ENCODE assay signal across 7 mouse cellular contexts in the genomic region with DNA sequence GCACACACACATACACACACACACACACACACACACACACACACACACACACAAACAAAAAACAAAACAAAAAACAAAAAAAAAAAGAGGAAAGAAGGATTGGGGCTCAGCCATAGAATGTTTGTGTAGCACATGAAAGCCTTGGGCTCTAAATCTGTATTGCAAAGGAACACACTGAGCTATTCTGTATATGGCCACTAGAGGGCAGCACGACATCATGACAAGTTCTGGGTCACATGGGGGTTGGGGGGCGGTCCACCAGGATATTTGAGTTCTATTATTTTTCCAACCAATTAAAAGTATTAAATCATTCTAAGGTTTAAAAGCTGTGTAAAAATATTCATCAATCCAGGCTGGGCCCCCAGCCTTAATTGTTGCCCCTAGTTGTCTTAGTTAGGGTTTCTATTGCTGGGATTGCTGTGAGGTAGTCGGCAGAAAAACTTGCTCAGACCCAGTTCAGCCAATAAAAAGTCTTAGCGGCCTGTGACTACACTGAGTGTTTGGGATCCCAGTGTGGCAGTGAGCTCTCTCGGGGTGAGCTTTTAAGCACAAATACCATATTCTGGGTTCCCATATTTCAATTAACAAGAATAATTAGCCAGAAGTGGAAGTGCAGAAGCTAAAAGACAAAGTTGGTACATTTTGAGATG. TPM values are rescaled to one million over a fixed set of nuclear protein-coding genes. Genes with fewer than 3 reads are reported as not detected.
A peak's percentile ranks its signal among the peaks of the same experiment; 100 is the strongest.
DNase-seq lines count a peak whose midpoint lies in the region; ATAC-seq and TF ChIP-seq lines count a peak whose summit lies in the region.

No protein-coding gene starts in this region.

- H3K4me3 ChIP-seq in hindbrain, postnatal 0 days (ENCODE audit: low read length): no peak overlapping the region

- TF ChIP-seq CTCF in hindbrain, postnatal 0 days (IDR thresholded peaks at IDR 0.05; ENCODE audit: low read depth): peak; percentile 94

- no peaks in the 10 kb centered on the region for H3K9me3 ChIP-seq in hindbrain, postnatal 0 days (ENCODE audit: low read length)

- H3K9ac ChIP-seq in hindbrain, postnatal 0 days (replicated peaks; ENCODE audit: low read length): no peak overlapping the region

- H3K4me1 ChIP-seq in hindbrain, postnatal 0 days (ENCODE audit: insufficient read depth, low read length): no peaks in the 10 kb centered on the region

- H3K36me3 ChIP-seq in hindbrain, postnatal 0 days (ENCODE audit: insufficient read depth, low read length): no peaks in the 10 kb centered on the region

- H3K4me2 ChIP-seq in hindbrain, postnatal 0 days (ENCODE audit: low read depth, low read length): peak overlapping the region; percentile 33; the same call in 1 of the 2 replicates

- DNase-seq in T-cell, adult 2 months (ENCODE audit: low spot score): peak; percentile 51
- DNase-seq in cerebellum, adult 9-10 months: peak; percentile 31
- peak; percentile 90 for DNase-seq in hindbrain, postnatal 0 days (ENCODE audit: low spot score)
- DNase-seq in left cerebral cortex, adult 18-20 months (ENCODE audit: low spot score in 2 of 2): peak; percentile 62 to 80
- DNase-seq in skeletal muscle tissue, adult 2 months (ENCODE audit: low read depth, low spot score): peak; percentile 63

- peak; percentile 95 for ATAC-seq in frontal cortex, adult (ENCODE audit: low TSS enrichment)
- peak; percentile 74; the same call in 1 of the 2 replicates for ATAC-seq in hindbrain, postnatal 0 days
- peak; percentile 76 for ATAC-seq in megakaryocyte-erythroid progenitor cell, adult 5-6 weeks (replicated peaks; ENCODE audit: low FRiP score, low TSS enrichment, poor library complexity, severe bottlenecking)

- 21% methylated on average over 5 of the region's 5 CpGs for WGBS in hindbrain, postnatal 0 days

- H3K27me3 ChIP-seq in hindbrain, postnatal 0 days (ENCODE audit: insufficient read depth, low read length): no peaks in the 10 kb centered on the region

- H3K27ac ChIP-seq in hindbrain, postnatal 0 days: no peak overlapping the region

RNA-seq across cellular contexts. Expression of a gene that starts 16.0 kb away (rescaled TPM):
- 11.1 and 12.0 TPM in 2 replicates for total RNA-seq in hindbrain, postnatal 0 days (2014; rRNA removed)
- polyA plus RNA-seq in hindbrain, postnatal 0 days (2015; fragmentation: Nextera tagmentation; extraction: Ambion mirVana): 2.9 and 3.1 TPM in 2 replicates
- total RNA-seq in left cerebral cortex, adult 18-20 months (2021): 10 to 100 TPM; 21.5 to 26.9 TPM
- 7.6 and 10.8 TPM in 2 replicates for total RNA-seq in megakaryocyte-erythroid progenitor cell, adult 5-6 weeks (2014; fragmentation: Nextera tagmentation)
- total RNA-seq in megakaryocyte-erythroid progenitor cell, adult 5-6 weeks (2017): 6.3 and 23.7 TPM in 2 replicates

Comparison
In these comparisons a context has a peak if more than half of its experiments do, and no peak if none do; other contexts are left out.
1. DNase-seq: peak in every context shown above with its lines; median percentile 90 in hindbrain, postnatal 0 days; 71 in left cerebral cortex, adult 18-20 months; 63 in skeletal muscle tissue, adult 2 months; 51 in T-cell, adult 2 months; 31 in cerebellum, adult 9-10 months.